In genomic region chr8:11387282-11387681, GRCm38 (mm10) we compare ENCODE assay signal across 22 mouse cellular contexts.
DNase-seq lines count a peak whose midpoint lies in the region; ATAC-seq lines count a peak whose summit lies in the region.
"Had no signal": no experiment of that assay in that cellular context is flagged by ENCODE, and none has a peak within 500 bp of the region (broad histone marks: within the 10 kb centered on the region; RNA-seq: fewer than 3 reads in every experiment).

No protein-coding gene starts in this region.

- peaks cover 46% of the 10 kb centered on the region for H3K4me1 ChIP-seq in heart, embryonic 11.5 days (ENCODE audit: control insufficient read depth, insufficient read depth, low read length)
- peaks cover 67% of the 10 kb centered on the region for H3K4me1 ChIP-seq in heart, embryonic 15.5 days (replicated peaks)
- peaks cover 71% of the 10 kb centered on the region for H3K4me1 ChIP-seq in brown adipose tissue, adult 24 weeks (ENCODE audit: control insufficient read depth, insufficient read depth, insufficient read length, low read length)

- ATAC-seq in heart, embryonic 11.5 days (replicated peaks; ENCODE audit: insufficient number of reproducible peaks, low FRiP score, low TSS enrichment), result no peak
- no peak for ATAC-seq in heart, embryonic 15.5 days (replicated peaks; ENCODE audit: insufficient number of reproducible peaks, insufficient read depth, low FRiP score, low read depth)
- ATAC-seq: hindbrain, postnatal 0 days; intestine, embryonic 16.5 days; liver, postnatal 0 days had no signal

- H3K9ac ChIP-seq in heart, embryonic 11.5 days (ENCODE audit: low read depth, low read length), result no peak overlapping the region
- no peak overlapping the region for H3K9ac ChIP-seq in heart, embryonic 15.5 days
- H3K9ac ChIP-seq: forebrain, embryonic 12.5 days; liver, postnatal 0 days; neural tube, embryonic 15.5 days had no signal

- H3K4me3 ChIP-seq in heart, embryonic 11.5 days (ENCODE audit: low read depth, low read length), result no peak overlapping the region
- no peak overlapping the region for H3K4me3 ChIP-seq in heart, embryonic 15.5 days
- H3K4me3 ChIP-seq in brown adipose tissue, adult 24 weeks (ENCODE audit: insufficient read depth, low read depth, low read length), result no peak overlapping the region
- H3K4me3 ChIP-seq: forebrain, embryonic 12.5 days; hindbrain, embryonic 10.5 days; layer of hippocampus, adult 2 months; neural tube, embryonic 15.5 days had no signal

- no peaks in the 10 kb centered on the region for H3K36me3 ChIP-seq in heart, embryonic 11.5 days (ENCODE audit: control insufficient read depth, insufficient read depth, low read length)
- 0 out of 2 replicates have a peak, but pooled peaks cover 2% of the 10 kb centered on the region for H3K36me3 ChIP-seq in heart, embryonic 15.5 days
- H3K36me3 ChIP-seq: forebrain, embryonic 12.5 days; G1E; hindbrain, embryonic 10.5 days; neural tube, embryonic 15.5 days had no signal

- no peak overlapping the region; the same call in 1 of the 2 replicates for H3K27ac ChIP-seq in heart, embryonic 11.5 days (ENCODE audit: low read depth, low read length)
- H3K27ac ChIP-seq in heart, embryonic 15.5 days, result peak overlapping the region; percentile 68
- peak overlapping the region; percentile 11 for H3K27ac ChIP-seq in brown adipose tissue, adult 24 weeks (replicated peaks; ENCODE audit: low read depth, low read length)
- H3K27ac ChIP-seq: forebrain, embryonic 12.5 days; hindbrain, embryonic 10.5 days; hindbrain, postnatal 0 days; layer of hippocampus, adult 2 months; neural tube, embryonic 15.5 days had no signal

- 63% methylated on average over 4 of the region's 4 CpGs for WGBS in heart, embryonic 11.5 days (ENCODE audit: insufficient replicate concordance)
- 55% methylated on average over 4 of the region's 4 CpGs for WGBS in heart, embryonic 15.5 days

- H3K4me2 ChIP-seq in heart, embryonic 11.5 days, result no peak overlapping the region
- no peak overlapping the region for H3K4me2 ChIP-seq in heart, embryonic 15.5 days
- H3K4me2 ChIP-seq: forebrain, embryonic 12.5 days; midbrain, embryonic 11.5 days; neural tube, embryonic 15.5 days had no signal

- no peaks in the 10 kb centered on the region for H3K27me3 ChIP-seq in heart, embryonic 11.5 days (ENCODE audit: control insufficient read depth, insufficient read depth, low read length)
- H3K27me3 ChIP-seq in heart, embryonic 15.5 days, result no peaks in the 10 kb centered on the region
- H3K27me3 ChIP-seq: forebrain, embryonic 12.5 days; neural tube, embryonic 15.5 days had no signal

- peak; percentile 91 for DNase-seq in heart, adult 11 months
- no peak for DNase-seq in heart, adult 9 months (ENCODE audit: low spot score in 2 of 2)
- DNase-seq in cerebellum, adult 18-20 months, result no peak
- DNase-seq in retina, embryonic 14.5 days (ENCODE audit: low spot score), result no peak
- no peak for DNase-seq in right cerebral cortex, postnatal 36 days (ENCODE audit: low spot score in 2 of 2)
- DNase-seq: adrenal gland, postnatal 14 days; cerebellum, postnatal 10 days; kidney, postnatal 25 days; liver, postnatal 0 days; lung, postnatal 10 days; spleen, adult 18-20 months had no signal

- H3K9me3 ChIP-seq in heart, embryonic 11.5 days (replicated peaks; ENCODE audit: control insufficient read depth, low read length), result no peaks in the 10 kb centered on the region
- no peaks in the 10 kb centered on the region for H3K9me3 ChIP-seq in heart, embryonic 15.5 days (replicated peaks)
- H3K9me3 ChIP-seq: forebrain, embryonic 12.5 days; neural tube, embryonic 15.5 days had no signal
